Mouse (Mus musculus) intestine, embryonic 16.5 days (tissue): ENCODE results near the gene Sema6d. TPM values are rescaled to one million over a fixed set of nuclear protein-coding genes. Genes with fewer than 3 reads are reported as not detected.
A peak's percentile ranks its signal among the peaks of the same experiment; 100 is the strongest.

Source experiments
- ATAC-seq: fragments of 200-750 bp; cut with Nextera tagmentation; 2 replicates; pipeline ENCODE4 v1.8.0; 2017; ENCODE audit warnings: moderate TSS enrichment, moderate library complexity
- H3K27ac ChIP-seq: fragments of 300-500 bp; sonication (generic); 2 replicates; pipeline ENCODE4 v1.5.1; 2014; ENCODE audit warnings: mild to moderate bottlenecking, low read length
- H3K27me3 ChIP-seq: fragments of 300-500 bp; sonication (generic); replicated peaks from 2 replicates; pipeline ENCODE4 v1.6.1; 2014; ENCODE audit warnings: low read length, control low read depth, mixed read lengths; ENCODE audit not compliant: control insufficient read depth, insufficient read depth
- H3K36me3 ChIP-seq: fragments of 300-500 bp; sonication (generic); 2 replicates; pipeline ENCODE4 v1.6.1; 2014; ENCODE audit warnings: low read length, control low read depth; ENCODE audit not compliant: control insufficient read depth, insufficient read depth
- H3K4me1 ChIP-seq: fragments of 300-500 bp; sonication (generic); 2 replicates; pipeline ENCODE4 v1.6.1; 2014; ENCODE audit warnings: low read length, control low read depth, mixed read lengths; ENCODE audit not compliant: control insufficient read depth, insufficient read depth
- H3K4me2 ChIP-seq: fragments of 300-500 bp; sonication (generic); 2 replicates; pipeline ENCODE4 v1.6.1; 2014; ENCODE audit warnings: low read depth, low read length, control low read depth
- H3K4me3 ChIP-seq: fragments of 300-500 bp; sonication (generic); 2 replicates; pipeline ENCODE4 v1.5.1; 2014; ENCODE audit warnings: mild to moderate bottlenecking, low read length
- H3K9ac ChIP-seq: fragments of 300-500 bp; sonication (generic); 2 replicates; pipeline ENCODE4 v1.6.1; 2014; ENCODE audit warnings: low read depth, low read length
- H3K9me3 ChIP-seq: fragments of 300-500 bp; sonication (generic); 2 replicates; pipeline ENCODE4 v1.6.1; 2016; ENCODE audit warnings: low read length, control low read depth; ENCODE audit not compliant: control insufficient read depth
- WGBS: fragments of 180-500 bp; shearing (Covaris S2); extraction: QIAGEN DNeasy Blood & Tissue Kit; methylation state at CpG from one replicate; pipeline ENCODE4 v1.1.7; 2014; 5-methylcytosine and 5-hydroxymethylcytosine counted together
- polyA plus RNA-seq: library from polyadenylated mRNA; unstranded; fragments of >200 nt; fragmentation: Nextera tagmentation; extraction: Ambion mirVana; gene quantifications from 2 replicates; pipeline ENCODE4 v1.2.1, GENCODE M21; 2015

The Sema6d gene
- polyA plus RNA-seq = 10.9 and 12.8 TPM in 2 replicates

DNA sequence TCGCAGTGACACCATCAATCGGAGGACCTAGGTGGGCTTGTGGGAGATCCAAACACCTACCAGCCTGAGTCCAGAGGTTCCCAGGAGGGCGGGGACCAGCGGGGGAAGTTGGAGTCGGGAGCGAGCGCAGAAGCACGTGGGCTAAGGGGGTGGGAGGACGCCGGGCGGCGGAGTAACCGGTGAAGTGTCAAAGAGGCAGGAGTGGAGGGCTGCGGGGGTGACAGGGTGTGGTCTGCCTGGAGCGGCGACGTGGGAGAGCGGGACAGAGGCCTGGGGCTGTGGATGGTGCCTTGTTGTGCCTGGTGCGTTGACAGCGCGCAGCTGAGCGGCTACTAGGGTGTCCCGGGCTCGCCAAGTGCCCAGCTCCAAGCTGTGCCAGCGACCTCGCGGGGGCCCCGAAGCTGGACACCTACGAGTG lies at the start of gene Sema6d:
Gene Sema6d (plus strand): TSS at position 157 of the 418 bp plus-strand sequence.
- no peak within 1 kb of the TSS for H3K27ac ChIP-seq
- H3K4me3 ChIP-seq = peak within 1 kb of the TSS; percentile 54
- H3K36me3 ChIP-seq = no peaks in the 10 kb centered on the region
- H3K4me2 ChIP-seq = peak within 1 kb of the TSS; percentile 88
- peak within 1 kb of the TSS; percentile 54 for H3K9ac ChIP-seq
- H3K27me3 ChIP-seq = peaks cover 24% of the 10 kb centered on the region
- WGBS = 2% methylated on average over 28 of the region's 29 CpGs
- peaks cover 9% of the 10 kb centered on the region; the same call in 1 of the 2 replicates for H3K4me1 ChIP-seq
- peak; percentile 36 for ATAC-seq
- no peaks in the 10 kb centered on the region for H3K9me3 ChIP-seq

DNA sequence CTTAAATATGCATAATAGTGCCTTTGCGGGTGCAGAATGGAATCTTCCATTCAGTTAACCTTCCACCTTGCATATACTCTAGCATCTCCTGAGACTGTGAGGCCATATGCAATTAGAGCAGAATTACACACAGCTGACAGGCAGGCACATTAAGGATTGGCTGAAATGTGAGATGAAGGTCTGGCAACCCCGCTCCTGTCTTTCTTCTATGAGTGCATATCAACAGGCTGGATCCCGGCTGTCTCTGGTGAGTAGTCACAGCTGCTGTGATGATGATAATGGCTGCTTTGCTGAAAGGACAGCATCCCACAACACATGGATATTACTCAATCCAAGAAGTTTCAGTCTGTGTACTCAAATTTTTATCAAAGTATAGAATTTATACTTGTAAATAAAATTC lies 29.9 kb upstream of the Sema6d start:
- no peaks in the 10 kb centered on the region for H3K9me3 ChIP-seq
- WGBS = 71% methylated on average over 3 of the region's 3 CpGs
- no peak overlapping the region for H3K4me3 ChIP-seq
- ATAC-seq = no peak
- no peaks in the 10 kb centered on the region for H3K27me3 ChIP-seq
- H3K27ac ChIP-seq = no peak overlapping the region
- H3K4me1 ChIP-seq = no peaks in the 10 kb centered on the region
- no peaks in the 10 kb centered on the region for H3K36me3 ChIP-seq
- H3K9ac ChIP-seq = no peak overlapping the region
- no peak overlapping the region for H3K4me2 ChIP-seq

DNA sequence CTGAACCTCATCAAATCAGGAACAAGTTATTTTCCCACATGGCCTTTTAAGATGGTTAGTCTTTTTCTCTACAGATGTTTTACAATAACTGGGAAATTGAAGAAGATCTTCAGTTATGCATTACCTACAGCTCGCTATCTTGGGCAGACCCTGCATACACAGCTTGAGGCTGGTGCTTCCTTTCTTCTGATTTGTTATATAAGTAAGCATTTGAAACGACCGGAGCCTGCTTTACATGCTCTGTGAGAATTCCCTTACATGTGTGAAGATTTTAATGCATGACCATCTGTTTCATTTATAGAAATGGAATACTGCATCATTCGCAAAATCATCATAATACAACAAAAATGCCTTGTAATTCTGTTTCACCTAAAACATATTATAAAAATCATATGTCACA lies 21.4 kb upstream of the Sema6d start:
- Histone ChIP-seq H3K36me3 (no peaks in the 10 kb centered on the region), H3K4me2 (no peak overlapping the region), H3K4me3 (no peak overlapping the region), H3K4me1 (no peaks in the 10 kb centered on the region), H3K9ac (no peak overlapping the region), H3K9me3 (no peaks in the 10 kb centered on the region), H3K27me3 (no peaks in the 10 kb centered on the region), H3K27ac (no peak overlapping the region)
- ATAC-seq = no peak
- 85% methylated on average over 4 of the region's 4 CpGs for WGBS

DNA sequence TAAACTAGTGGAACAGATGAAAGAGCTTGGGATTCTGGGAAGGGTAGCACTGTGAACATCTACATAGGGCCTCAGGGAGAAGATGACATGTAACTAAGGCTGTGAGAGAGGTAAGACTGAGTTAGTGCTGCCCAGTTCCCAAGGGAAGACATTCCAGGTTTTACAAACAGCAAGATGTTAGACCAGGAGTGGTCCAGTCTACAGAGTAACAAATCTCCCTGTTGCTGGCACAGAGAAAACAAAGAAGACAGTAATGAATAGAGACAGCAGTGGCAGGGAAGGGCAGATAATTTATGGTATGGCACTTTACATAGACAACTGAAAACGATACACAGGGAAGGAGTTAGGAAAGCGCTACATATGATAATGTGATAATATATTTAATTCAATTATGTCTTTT lies 19.1 kb upstream of the Sema6d start:
- Histone ChIP-seq H3K9me3 (no peaks in the 10 kb centered on the region), H3K4me3 (no peak overlapping the region), H3K4me2 (no peak overlapping the region), H3K9ac (no peak overlapping the region), H3K4me1 (no peaks in the 10 kb centered on the region), H3K27me3 (no peaks in the 10 kb centered on the region), H3K36me3 (no peaks in the 10 kb centered on the region), H3K27ac (no peak overlapping the region)
- WGBS = 45% methylated on average over 2 of the region's 2 CpGs
- no peak for ATAC-seq

DNA sequence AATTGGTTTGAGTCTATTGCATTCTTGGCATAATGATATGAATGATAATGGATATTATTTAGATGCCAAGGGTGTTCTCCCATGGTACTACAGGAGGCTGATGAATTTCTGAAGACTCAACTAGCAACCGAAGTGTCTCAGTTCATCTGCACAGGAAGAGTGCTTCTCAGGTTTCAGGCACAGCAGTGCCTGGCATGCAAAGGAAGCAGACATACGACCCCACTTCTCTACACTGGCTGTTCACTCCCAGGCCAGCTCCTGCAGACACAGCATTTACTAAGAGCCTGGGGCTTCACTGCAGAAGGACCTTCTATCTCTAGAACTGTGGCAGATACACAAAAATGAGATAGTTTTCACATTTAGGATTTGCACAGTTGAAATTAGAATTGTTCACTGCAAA lies 18.4 kb upstream of the Sema6d start:
- Histone ChIP-seq H3K4me3 (no peak overlapping the region), H3K27me3 (no peaks in the 10 kb centered on the region), H3K9ac (no peak overlapping the region), H3K9me3 (no peaks in the 10 kb centered on the region), H3K27ac (no peak overlapping the region), H3K4me2 (no peak overlapping the region), H3K36me3 (no peaks in the 10 kb centered on the region), H3K4me1 (no peaks in the 10 kb centered on the region)
- 16% methylated on average over 2 of the region's 2 CpGs for WGBS
- no peak for ATAC-seq

DNA sequence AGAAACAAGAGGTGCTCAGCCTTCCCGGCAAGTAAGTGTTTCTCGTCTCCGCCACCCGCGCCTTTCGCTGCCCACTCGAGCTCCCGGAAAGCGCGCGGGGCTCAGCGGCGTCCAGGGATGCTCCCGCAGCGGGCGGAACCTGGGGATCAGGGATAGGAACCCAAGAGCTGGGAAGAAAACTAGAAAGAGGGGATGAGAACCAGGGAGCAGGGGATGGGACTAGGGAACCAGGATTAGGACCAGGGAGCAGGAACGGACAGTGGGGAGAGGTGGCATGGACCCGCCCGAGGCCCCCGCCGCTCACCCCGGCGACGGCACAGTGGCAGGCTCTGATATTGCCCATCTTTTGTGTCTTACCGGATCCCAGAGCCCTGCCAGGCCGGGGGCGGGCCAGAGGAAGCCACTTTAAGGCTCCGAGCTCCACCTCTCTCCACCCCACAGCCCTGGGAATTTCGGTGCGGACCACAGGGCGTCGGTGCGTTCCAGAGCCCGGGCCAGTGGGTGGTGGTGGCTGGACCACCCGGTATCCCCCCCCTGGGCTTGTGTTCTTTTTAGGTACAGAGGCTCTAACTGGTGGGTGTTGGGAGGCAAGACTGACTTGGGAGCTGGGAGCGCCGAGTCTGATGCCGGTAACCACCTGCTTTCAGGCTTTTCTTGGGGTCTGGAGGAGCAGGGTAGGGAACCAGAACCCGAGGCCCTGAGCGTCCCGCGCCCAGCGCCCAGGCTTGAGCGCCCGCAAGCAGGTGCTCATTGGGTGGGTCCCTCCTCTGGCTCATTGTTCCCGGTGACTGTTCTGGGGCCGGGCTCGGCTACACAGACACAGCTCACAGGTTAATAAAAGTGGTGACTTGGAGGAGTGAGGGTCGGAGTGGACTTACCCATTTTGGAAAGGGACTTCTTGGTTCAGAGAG lies 717 bp downstream of the Sema6d start:
- H3K4me3 ChIP-seq = peak overlapping the region; percentile 54
- H3K27me3 ChIP-seq = peaks cover 24% of the 10 kb centered on the region
- no peaks in the 10 kb centered on the region for H3K9me3 ChIP-seq
- H3K36me3 ChIP-seq = no peaks in the 10 kb centered on the region
- peak overlapping the region; percentile 88 for H3K4me2 ChIP-seq
- no peak for ATAC-seq
- peak overlapping the region; percentile 54 for H3K9ac ChIP-seq
- no peak overlapping the region for H3K27ac ChIP-seq
- H3K4me1 ChIP-seq = peaks cover 9% of the 10 kb centered on the region; the same call in 1 of the 2 replicates
- 1% methylated on average over 49 of the region's 49 CpGs for WGBS

DNA sequence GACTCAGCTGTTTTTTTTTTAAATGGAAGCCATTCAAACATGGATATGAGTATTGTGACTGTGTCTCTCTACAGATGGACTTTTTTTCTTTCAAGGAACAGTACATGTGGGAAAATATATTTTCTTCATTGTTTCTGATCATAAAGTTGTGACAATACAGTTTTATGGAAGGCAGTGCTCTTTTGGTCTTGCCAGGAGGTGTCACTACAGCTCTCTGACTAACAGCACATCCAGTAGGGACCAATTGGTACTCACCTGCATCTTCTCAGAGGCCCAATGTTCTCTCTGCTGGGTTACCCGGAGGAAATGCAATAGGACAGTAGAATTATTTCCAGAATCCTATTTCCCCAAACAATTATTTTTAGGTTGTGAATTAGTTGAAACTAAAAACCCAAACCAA lies 9.9 kb downstream of the Sema6d start:
- no peaks in the 10 kb centered on the region for H3K27me3 ChIP-seq
- H3K4me2 ChIP-seq = no peak overlapping the region
- no peak overlapping the region for H3K27ac ChIP-seq
- H3K4me1 ChIP-seq = no peaks in the 10 kb centered on the region
- no peak for ATAC-seq
- H3K4me3 ChIP-seq = no peak overlapping the region
- no peak overlapping the region for H3K9ac ChIP-seq
- no peaks in the 10 kb centered on the region for H3K36me3 ChIP-seq
- 47% methylated on average over 1 of the region's 1 CpGs for WGBS
- H3K9me3 ChIP-seq = no peaks in the 10 kb centered on the region

DNA sequence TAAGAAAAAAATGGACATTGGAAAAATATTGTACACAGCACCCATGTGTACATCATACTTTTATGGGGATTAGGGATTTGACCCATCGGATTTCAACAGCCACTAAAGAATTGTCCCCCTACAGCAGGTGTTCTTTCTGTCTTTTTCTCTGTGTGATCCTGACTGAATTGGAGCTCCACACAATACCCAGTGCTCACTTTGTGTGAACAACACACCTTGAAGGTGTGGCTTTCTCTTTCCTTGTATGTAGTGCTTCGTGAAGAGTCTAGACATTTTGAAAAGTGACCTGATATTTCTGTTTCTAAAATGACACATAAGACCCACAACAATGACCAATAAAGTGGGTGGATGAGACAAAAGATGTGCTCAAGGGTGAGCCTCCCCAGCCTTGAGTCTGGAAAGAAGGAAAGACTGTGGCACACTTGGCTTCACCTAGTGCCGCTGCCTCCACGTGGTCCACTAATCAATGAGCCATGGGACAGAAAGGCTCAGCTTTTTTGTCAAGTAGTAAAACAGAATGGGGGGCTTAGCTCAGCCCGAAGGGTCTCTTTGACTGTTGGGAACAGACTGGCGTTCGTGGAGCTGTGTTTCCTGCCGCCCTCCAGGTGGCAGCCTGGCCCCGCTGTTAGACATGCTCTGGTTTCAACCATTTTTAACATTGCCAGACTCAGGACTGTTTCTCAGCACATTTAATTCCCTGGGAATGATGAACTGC lies 10.9 kb downstream of the Sema6d start:
- H3K9ac ChIP-seq = no peak overlapping the region
- WGBS = 28% methylated on average over 9 of the region's 9 CpGs
- no peaks in the 10 kb centered on the region for H3K27me3 ChIP-seq
- H3K4me1 ChIP-seq = no peaks in the 10 kb centered on the region
- peak; percentile 31; the same call in 1 of the 2 replicates for ATAC-seq
- no peak overlapping the region for H3K4me2 ChIP-seq
- H3K4me3 ChIP-seq = no peak overlapping the region
- H3K27ac ChIP-seq = no peak overlapping the region
- no peaks in the 10 kb centered on the region for H3K36me3 ChIP-seq
- no peaks in the 10 kb centered on the region for H3K9me3 ChIP-seq

DNA sequence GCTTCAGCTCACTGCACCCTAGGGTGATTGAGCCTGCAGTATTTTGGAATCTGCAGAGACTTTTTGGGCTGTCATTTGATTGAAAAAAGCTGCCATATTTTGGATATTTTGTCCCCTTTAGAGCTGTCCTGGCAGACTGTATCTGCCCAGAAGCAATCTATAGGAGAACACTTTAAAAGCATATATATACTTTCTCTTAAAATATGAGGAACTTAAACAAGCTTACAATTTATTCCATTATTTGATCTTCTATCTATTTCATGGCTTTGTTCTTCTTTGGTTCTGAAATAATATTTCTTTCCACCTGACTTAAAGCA lies 11.4 kb downstream of the Sema6d start:
- Histone ChIP-seq H3K4me3 (no peak overlapping the region), H3K27ac (no peak overlapping the region), H3K27me3 (no peaks in the 10 kb centered on the region), H3K4me1 (no peaks in the 10 kb centered on the region), H3K4me2 (no peak overlapping the region), H3K36me3 (no peaks in the 10 kb centered on the region), H3K9ac (no peak overlapping the region), H3K9me3 (no peaks in the 10 kb centered on the region)
- no peak for ATAC-seq
